Mouse (Mus musculus): Measurements from ENCODE around the gene Hap1. TPM values are rescaled to one million over a fixed set of nuclear protein-coding genes. Genes with fewer than 3 reads are reported as not detected.
A peak's percentile ranks its signal among the peaks of the same experiment; 100 is the strongest.

Gene Hap1
- polyA plus RNA-seq, 1 experiment: 0.77 TPM

DNA sequence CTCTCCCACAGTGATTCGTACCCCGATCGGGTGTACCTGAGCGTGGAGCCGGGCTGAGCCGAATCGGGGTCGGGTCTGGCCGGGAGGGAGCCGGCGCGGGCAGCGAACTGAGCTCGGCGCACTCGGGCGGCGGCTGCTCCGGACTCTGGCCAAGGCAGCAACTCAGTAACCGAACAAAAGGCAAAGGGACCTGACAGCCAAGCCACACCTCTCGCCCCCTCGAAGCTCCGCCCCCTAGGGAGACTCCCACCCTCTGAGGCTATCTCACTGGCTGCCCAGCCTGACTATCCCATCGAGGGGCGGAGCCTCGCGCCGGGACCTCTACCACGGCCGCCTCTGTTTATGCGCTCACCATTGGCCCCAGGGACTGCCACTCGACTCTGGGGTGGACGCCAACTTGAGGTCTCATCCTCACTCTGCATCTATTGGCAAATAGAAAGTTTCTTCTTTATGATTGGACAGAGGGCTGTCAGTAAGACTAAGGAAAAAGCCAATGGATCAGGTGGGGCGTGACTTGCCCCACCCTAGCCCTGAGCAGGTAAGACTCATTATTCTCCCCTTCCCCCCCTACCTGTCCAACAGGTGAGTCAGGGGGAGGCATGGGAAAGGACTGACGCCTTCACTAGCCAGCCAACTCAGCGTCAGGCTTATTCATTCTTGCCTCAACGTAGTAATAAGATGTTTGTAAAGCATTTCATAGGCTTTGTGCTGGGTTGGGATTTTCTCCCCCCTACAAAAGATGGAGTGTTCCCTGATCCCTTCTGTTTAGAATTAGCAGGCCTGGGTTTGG lies 41.9 kb upstream of the Hap1 start, which contains the start of gene Jup:
Gene Jup, minus strand, starts transcription at position 164 of the 790 bp plus-strand sequence.
- TF ChIP-seq POLR2A (IDR thresholded peaks at IDR 0.05; ENCODE audit: low read depth, low read length) (peak; percentile 97), CTCF (IDR thresholded peaks at IDR 0.05; ENCODE audit: borderline replicate concordance, insufficient read depth, low read length) (no peak)
- peak within 1 kb of the TSS; percentile 89 for H3K4me3 ChIP-seq (ENCODE audit: insufficient read depth, low read length)
- H3K27ac ChIP-seq (ENCODE audit: insufficient read depth, low read length): peak within 1 kb of the TSS; percentile 60
- peaks cover 9% of the 10 kb centered on the region; the same call in 1 of the 2 replicates for H3K4me1 ChIP-seq (ENCODE audit: control insufficient read depth, insufficient read depth, low read length)

DNA sequence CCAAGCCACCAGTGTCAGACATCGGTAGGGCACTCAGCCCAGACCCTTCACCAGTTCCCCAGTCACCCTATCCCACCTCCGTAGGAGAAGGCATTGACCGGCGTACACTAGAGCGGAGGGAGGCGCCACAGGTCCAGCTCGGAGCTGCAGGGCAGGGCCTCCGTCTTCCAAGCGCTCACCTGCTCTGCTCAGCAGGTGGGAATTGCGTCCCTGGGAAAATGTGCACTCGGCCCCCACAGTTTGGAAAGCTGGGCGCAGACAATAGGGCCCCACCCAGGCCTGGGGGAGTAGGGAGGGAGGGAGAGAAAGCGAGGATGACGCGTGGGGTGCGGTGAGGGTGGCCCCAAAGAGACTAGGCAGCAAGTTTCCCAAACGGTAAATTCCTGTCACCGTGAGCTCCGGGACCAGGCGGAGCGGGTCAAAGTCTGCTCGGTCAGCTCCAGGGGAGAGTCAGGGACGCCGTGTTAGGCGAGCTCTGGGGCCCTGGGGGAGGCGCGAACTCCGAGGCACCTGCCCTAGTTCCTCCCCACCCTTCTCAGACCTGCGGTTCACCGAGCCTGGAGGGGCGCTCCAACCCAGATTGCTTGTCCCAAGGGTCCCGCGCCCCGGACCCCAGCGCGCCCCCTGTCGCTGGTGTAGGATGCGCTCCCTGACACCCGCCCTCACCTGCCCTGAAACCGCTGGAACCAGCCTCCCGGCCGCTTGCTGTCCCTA lies 41.1 kb upstream of the Hap1 start:
- Histone ChIP-seq H3K27ac (ENCODE audit: insufficient read depth, low read length) (peak overlapping the region; percentile 60), H3K4me3 (ENCODE audit: insufficient read depth, low read length) (peak overlapping the region; percentile 89), H3K4me1 (ENCODE audit: control insufficient read depth, insufficient read depth, low read length) (peaks cover 9% of the 10 kb centered on the region; the same call in 1 of the 2 replicates)
- TF ChIP-seq POLR2A (IDR thresholded peaks at IDR 0.05; ENCODE audit: low read depth, low read length): no peak
- TF ChIP-seq CTCF (IDR thresholded peaks at IDR 0.05; ENCODE audit: borderline replicate concordance, insufficient read depth, low read length): no peak

DNA sequence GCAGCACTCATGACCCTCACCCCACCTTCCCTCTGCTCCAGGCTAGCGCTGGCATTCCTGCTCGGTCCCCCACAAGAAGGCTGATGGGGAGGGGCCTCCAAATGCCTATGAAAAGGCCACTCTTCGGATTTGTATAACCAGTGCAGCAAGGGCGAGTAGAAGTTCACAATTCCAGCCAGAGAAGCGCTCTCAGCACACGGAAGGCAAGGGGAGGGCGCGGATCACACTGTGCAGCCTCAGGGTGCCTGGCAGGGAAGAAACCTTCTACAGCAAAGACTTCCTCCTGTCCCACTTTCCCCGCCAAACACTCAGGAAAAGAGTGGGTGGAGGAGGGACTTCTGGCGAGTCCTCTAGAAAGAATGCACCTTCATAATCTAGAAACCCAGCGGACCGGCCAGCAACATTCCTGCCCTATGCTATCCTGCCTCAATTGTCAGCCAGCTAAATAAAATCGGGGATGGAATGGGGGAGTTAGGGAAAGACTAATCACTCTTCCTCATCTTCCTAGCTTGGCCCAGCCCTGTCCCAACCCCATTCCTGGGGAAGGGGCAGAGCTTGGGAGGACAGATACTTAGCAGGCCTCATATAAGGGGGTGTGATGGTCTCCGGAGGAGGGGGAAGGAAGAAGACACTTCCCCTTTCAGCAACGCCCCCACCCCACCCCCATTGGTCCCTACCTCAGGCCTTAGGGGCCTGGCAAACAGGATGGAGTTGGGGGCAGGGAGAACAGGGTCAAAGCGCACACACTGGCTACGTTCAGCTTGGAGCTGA lies 40.1 kb upstream of the Hap1 start:
- Histone ChIP-seq H3K4me1 (ENCODE audit: control insufficient read depth, insufficient read depth, low read length) (peaks cover 9% of the 10 kb centered on the region; the same call in 1 of the 2 replicates), H3K4me3 (ENCODE audit: insufficient read depth, low read length) (peak overlapping the region; percentile 89), H3K27ac (ENCODE audit: insufficient read depth, low read length) (peak overlapping the region; percentile 60)
- TF ChIP-seq POLR2A (IDR thresholded peaks at IDR 0.05; ENCODE audit: low read depth, low read length) (no peak), CTCF (IDR thresholded peaks at IDR 0.05; ENCODE audit: borderline replicate concordance, insufficient read depth, low read length) (no peak)

DNA sequence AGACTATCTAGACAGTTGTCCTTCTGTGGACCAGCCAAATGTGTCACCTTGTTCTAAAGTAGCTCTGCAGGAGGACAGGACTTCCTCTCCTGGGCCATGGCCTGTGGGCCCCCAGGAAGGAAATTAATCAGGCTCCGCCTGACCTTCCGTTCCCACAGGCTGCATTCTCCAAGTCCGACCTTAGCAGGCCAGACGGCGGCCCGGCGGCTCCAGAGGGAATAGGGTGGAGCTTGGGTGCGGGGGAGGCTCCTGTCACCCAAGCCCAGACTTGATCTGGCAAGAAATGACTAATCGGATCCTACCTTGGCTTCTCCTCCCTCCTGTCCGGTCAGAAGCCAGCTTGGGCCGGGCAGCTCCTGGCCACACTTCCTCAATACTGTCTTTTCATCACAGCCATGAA lies 39.3 kb upstream of the Hap1 start:
- Histone ChIP-seq H3K4me3 (ENCODE audit: insufficient read depth, low read length) (no peak overlapping the region), H3K27ac (ENCODE audit: insufficient read depth, low read length) (peak overlapping the region; percentile 4; the same call in 1 of the 2 replicates), H3K4me1 (ENCODE audit: control insufficient read depth, insufficient read depth, low read length) (peaks cover 9% of the 10 kb centered on the region; the same call in 1 of the 2 replicates)
- TF ChIP-seq CTCF (IDR thresholded peaks at IDR 0.05; ENCODE audit: borderline replicate concordance, insufficient read depth, low read length) (no peak), POLR2A (IDR thresholded peaks at IDR 0.05; ENCODE audit: low read depth, low read length) (no peak)

DNA sequence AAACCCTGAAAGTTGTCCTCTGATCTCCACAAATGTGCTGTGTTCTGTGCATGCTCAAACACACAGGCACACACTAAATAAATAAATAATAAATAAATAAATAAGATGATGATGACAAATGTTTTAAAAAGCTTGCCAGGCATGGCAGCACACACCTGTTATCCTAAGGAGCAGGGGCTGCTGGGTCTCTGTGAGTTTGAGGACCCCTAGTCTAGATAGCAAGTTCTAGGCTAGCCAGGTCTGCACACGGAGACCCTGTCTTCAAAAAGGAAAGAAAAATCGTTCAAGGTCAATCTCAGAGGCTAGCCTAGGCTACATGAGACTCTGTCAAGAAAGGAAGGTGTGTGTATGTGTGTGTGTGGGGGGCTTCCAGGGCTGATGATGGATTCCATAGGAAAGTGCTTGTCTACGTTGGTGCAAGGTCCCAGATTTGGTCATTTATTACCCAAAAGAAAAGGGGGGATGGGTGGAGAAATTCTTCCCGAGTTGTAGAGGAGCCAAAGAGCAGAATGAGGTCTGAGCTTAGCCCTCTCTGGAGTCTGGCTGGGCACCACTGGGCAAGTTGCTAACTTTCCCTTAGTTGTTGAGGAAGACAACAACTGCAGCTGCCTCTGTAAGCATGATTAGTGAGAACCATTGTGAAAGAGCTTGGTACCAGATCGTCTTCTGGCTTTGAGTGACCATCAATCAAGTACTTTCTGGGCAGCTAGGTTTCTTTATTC lies 38.6 kb upstream of the Hap1 start:
- H3K4me3 ChIP-seq (ENCODE audit: insufficient read depth, low read length): no peak overlapping the region

DNA sequence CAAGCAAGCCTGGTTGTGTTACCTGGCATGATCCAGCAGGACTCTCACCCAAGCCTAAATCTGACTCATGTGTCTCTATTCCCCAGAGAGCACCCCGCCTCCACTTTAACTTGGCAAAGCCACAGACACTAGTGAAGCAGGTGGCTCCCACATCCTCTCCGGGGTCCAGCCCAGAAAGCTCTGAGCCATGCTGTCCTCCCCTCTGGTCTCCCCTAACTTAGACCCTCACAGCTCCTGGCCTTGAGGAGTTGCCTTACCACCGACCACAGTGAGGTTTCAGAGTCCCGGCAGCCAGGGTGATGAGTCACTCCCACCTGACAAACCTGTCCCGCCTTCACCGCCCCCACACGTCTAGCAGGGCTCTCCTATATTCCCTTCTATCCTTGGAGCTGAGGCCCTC lies 37.8 kb upstream of the Hap1 start:
- H3K27ac ChIP-seq (ENCODE audit: insufficient read depth, low read length): no peak overlapping the region
- no peak overlapping the region for H3K4me3 ChIP-seq (ENCODE audit: insufficient read depth, low read length)
- H3K4me1 ChIP-seq (ENCODE audit: control insufficient read depth, insufficient read depth, low read length): peaks cover 13% of the 10 kb centered on the region; the same call in 1 of the 2 replicates
- TF ChIP-seq POLR2A (IDR thresholded peaks at IDR 0.05; ENCODE audit: low read depth, low read length): no peak
- no peak for TF ChIP-seq CTCF (IDR thresholded peaks at IDR 0.05; ENCODE audit: borderline replicate concordance, insufficient read depth, low read length)

More for the DNA sequence above, 38.6 kb upstream of the Hap1 start:
- peaks cover 13% of the 10 kb centered on the region; the same call in 1 of the 2 replicates for H3K4me1 ChIP-seq (ENCODE audit: control insufficient read depth, insufficient read depth, low read length)
- no peak for TF ChIP-seq CTCF (IDR thresholded peaks at IDR 0.05; ENCODE audit: borderline replicate concordance, insufficient read depth, low read length)
- TF ChIP-seq POLR2A (IDR thresholded peaks at IDR 0.05; ENCODE audit: low read depth, low read length): no peak
- no peak overlapping the region for H3K27ac ChIP-seq (ENCODE audit: insufficient read depth, low read length)

DNA sequence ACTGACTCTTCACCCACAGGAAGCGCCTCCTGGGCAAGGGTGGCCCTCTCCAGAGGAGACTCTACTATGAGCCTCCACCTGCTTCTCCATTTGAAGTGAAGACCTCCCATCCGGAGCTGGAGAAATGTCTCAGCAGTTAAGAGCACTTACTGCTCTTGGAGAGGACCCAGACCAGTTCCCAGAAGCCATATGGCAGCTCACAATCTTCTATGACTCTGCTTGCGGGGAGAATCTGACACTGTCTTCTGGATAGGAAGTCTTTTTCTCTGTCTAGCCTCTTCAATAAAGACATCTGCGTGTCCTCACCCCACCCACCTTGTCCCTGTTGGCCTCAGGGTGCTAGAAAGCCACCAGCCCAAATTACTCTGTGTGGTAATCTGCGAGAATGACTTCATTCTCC lies 37.0 kb upstream of the Hap1 start:
- Histone ChIP-seq H3K4me3 (ENCODE audit: insufficient read depth, low read length) (no peak overlapping the region), H3K4me1 (ENCODE audit: control insufficient read depth, insufficient read depth, low read length) (peaks cover 18% of the 10 kb centered on the region; the same call in 1 of the 2 replicates)

DNA sequence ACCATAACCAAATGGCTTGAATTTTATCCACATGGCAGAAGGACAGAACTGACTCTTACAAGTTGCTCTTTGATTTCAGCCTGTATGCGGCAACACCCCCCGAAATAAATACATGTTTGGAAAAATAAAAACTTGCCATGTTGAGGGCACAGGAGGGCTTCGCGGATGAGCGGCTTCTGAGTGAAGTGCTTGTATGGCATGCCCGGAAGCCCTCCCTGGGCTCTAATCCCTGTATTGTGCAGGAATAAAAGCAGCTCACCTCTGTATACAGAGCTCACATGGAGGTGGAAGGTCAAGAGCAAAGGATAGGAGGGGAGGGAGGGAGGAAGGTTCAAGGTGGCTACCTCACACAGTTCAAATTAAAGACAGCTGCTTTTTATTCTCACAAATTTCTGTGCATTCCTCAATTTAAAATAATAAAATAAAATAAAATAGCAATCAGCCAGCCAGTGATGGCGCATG lies 36.0 kb upstream of the Hap1 start:
- Histone ChIP-seq H3K27ac (ENCODE audit: insufficient read depth, low read length) (no peak overlapping the region), H3K4me1 (ENCODE audit: control insufficient read depth, insufficient read depth, low read length) (peaks cover 20% of the 10 kb centered on the region; the same call in 1 of the 2 replicates), H3K4me3 (ENCODE audit: insufficient read depth, low read length) (no peak overlapping the region)
- no peak for TF ChIP-seq CTCF (IDR thresholded peaks at IDR 0.05; ENCODE audit: borderline replicate concordance, insufficient read depth, low read length)
- no peak for TF ChIP-seq POLR2A (IDR thresholded peaks at IDR 0.05; ENCODE audit: low read depth, low read length)

More for the DNA sequence above, 37.0 kb upstream of the Hap1 start:
- no peak overlapping the region for H3K27ac ChIP-seq (ENCODE audit: insufficient read depth, low read length)
- TF ChIP-seq POLR2A (IDR thresholded peaks at IDR 0.05; ENCODE audit: low read depth, low read length): no peak
- no peak for TF ChIP-seq CTCF (IDR thresholded peaks at IDR 0.05; ENCODE audit: borderline replicate concordance, insufficient read depth, low read length)
